Mouse (Mus musculus) cerebellum, adult 8-10 months (tissue): Measurements from ENCODE around the gene Scd4.
A peak's percentile ranks its signal among the peaks of the same experiment; 100 is the strongest.
"Not testable (repeated sequence)": the region's sequence is repeated elsewhere in the genome, so short reads cannot be mapped to it uniquely, and the experiment has no call there.

ENCODE experiments used
- DNase-seq: peaks from one replicate; pipeline ENCODE4 v3.0.0; 2022

Gene Scd4

GRCm38 (mm10) chr19:44318545-44318944 lies 14.3 kb upstream of the Scd4 start:
- no peak for DNase-seq

- DNase-seq, result no peak
These were observed 12.6 kb upstream of the Scd4 start for GRCm38 (mm10) chr19:44320316-44320715.

GRCm38 (mm10) chr19:44321201-44321600 lies 11.7 kb upstream of the Scd4 start:
- no peak for DNase-seq

- DNase-seq, result no peak
These were observed 11.3 kb upstream of the Scd4 start for GRCm38 (mm10) chr19:44321631-44322030.

- DNase-seq, result no peak
These were observed 3.3 kb upstream of the Scd4 start for GRCm38 (mm10) chr19:44329566-44329965.

GRCm38 (mm10) chr19:44331128-44331527 lies 1.8 kb upstream of the Scd4 start:
- DNase-seq, result not testable (repeated sequence)

- DNase-seq, result no peak
These were observed 981 bp upstream of the Scd4 start for GRCm38 (mm10) chr19:44331911-44332310.

GRCm38 (mm10) chr19:44332326-44332725 lies 566 bp upstream of the Scd4 start:
- DNase-seq, result no peak

- DNase-seq, result no peak
These were observed 1.1 kb downstream of the Scd4 start for GRCm38 (mm10) chr19:44333991-44334390.

GRCm38 (mm10) chr19:44335876-44336662 lies 3.2 kb downstream of the Scd4 start:
- no peak for DNase-seq

GRCm38 (mm10) chr19:44349689-44350088 lies 16.8 kb downstream of the Scd4 start:
- no peak for DNase-seq

GRCm38 (mm10) chr19:44351756-44352155 lies 18.9 kb downstream of the Scd4 start:
- no peak for DNase-seq

- DNase-seq, result no peak
These were observed 25.8 kb downstream of the Scd4 start for GRCm38 (mm10) chr19:44358700-44359099.

GRCm38 (mm10) chr19:44363529-44363928 lies 30.6 kb downstream of the Scd4 start:
- DNase-seq, result peak; percentile 48

GRCm38 (mm10) chr19:44364029-44364428 lies 31.1 kb downstream of the Scd4 start:
- no peak for DNase-seq

GRCm38 (mm10) chr19:44365733-44366132 lies 32.8 kb downstream of the Scd4 start:
- DNase-seq, result no peak

- not testable (repeated sequence) for DNase-seq
These were observed 34.2 kb downstream of the Scd4 start for GRCm38 (mm10) chr19:44367076-44367475.

GRCm38 (mm10) chr19:44369371-44369770 lies 36.5 kb downstream of the Scd4 start:
- no peak for DNase-seq

- DNase-seq, result no peak
These were observed 37.3 kb downstream of the Scd4 start for GRCm38 (mm10) chr19:44370231-44370630.

GRCm38 (mm10) chr19:44372969-44373368 lies 40.1 kb downstream of the Scd4 start:
- peak; percentile 88 for DNase-seq

- no peak for DNase-seq
These were observed 43.6 kb downstream of the Scd4 start for GRCm38 (mm10) chr19:44376511-44376951.

- DNase-seq, result no peak
These were observed 44.9 kb downstream of the Scd4 start for GRCm38 (mm10) chr19:44377629-44378375.

- DNase-seq, result no peak
These were observed 46.2 kb downstream of the Scd4 start for GRCm38 (mm10) chr19:44379090-44379489.

GRCm38 (mm10) chr19:44380065-44380464 lies 47.2 kb downstream of the Scd4 start:
- DNase-seq, result no peak
